Mouse (Mus musculus) kidney, adult 2 months (tissue): ENCODE measurements around the gene Rbfox1.

Experiments used
- CTCF ChIP-seq: fragments of 200-500 bp; conservative IDR thresholded peaks from 2 replicates; pipeline ENCODE4 v1.5.1; 2011; ENCODE audit warnings: low read depth, mild to moderate bottlenecking, control low read depth, low read length, moderate library complexity, mixed read lengths; ENCODE audit not compliant: insufficient read depth, insufficient read length
- POLR2A ChIP-seq: fragments of 200-500 bp; IDR thresholded peaks from one replicate; pipeline ENCODE4 v1.6.1; 2011; ENCODE audit warnings: low read depth, low read length, control low read depth

DNA sequence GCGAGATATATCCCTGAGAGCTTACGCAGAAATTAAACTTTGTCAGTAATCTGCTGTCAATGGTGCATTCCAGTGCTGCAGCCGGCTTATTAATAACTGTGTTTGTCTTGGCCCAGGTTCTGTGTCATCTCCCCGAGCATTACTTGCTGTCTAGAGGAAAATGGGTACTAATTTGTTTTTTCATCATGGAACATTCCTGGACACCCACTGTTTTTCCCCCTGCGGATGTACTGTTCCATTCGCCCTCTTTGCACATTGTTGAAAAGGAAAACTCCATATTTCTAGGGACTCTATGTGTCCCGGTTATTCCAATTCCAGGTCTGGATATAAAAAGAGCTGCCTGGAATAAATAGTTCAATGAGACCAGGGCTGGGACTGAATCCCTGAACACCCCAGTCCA is 262.8 kb downstream of the Rbfox1 start:
- no peak for TF ChIP-seq POLR2A
- no peak for TF ChIP-seq CTCF
